Mouse (Mus musculus) cerebral cortex, adult 2 months (tissue): Measurements from ENCODE around the gene Nkd2.

Source experiments
- WGBS: fragments of 180-500 bp; shearing (Covaris S2); methylation state at CpG from one replicate; pipeline ENCODE4 v1.1.7; 2018; 5-methylcytosine and 5-hydroxymethylcytosine counted together

The Nkd2 gene

GRCm38 (mm10) chr13:73814181-73814580 is 33.2 kb downstream of the Nkd2 start:
- 92% methylated on average over 7 of the region's 7 CpGs for WGBS

GRCm38 (mm10) chr13:73812936-73813335 is 34.5 kb downstream of the Nkd2 start:
- WGBS = 98% methylated on average over 3 of the region's 3 CpGs

GRCm38 (mm10) chr13:73804914-73805313 is 42.5 kb downstream of the Nkd2 start:
- 95% methylated on average over 5 of the region's 5 CpGs for WGBS

- WGBS = 88% methylated on average over 8 of the region's 8 CpGs
Measured at GRCm38 (mm10) chr13:73803450-73804178, 43.8 kb downstream of the Nkd2 start.

- WGBS = 65% methylated on average over 5 of the region's 5 CpGs
Measured at GRCm38 (mm10) chr13:73799110-73799509, 48.3 kb downstream of the Nkd2 start.

GRCm38 (mm10) chr13:73793171-73793570 is 54.3 kb downstream of the Nkd2 start:
- 91% methylated on average over 5 of the region's 5 CpGs for WGBS

- WGBS = 93% methylated on average over 4 of the region's 4 CpGs
Measured at GRCm38 (mm10) chr13:73792176-73792575, 55.3 kb downstream of the Nkd2 start.

GRCm38 (mm10) chr13:73782486-73782885 is 64.9 kb downstream of the Nkd2 start:
- WGBS = 70% methylated on average over 5 of the region's 5 CpGs

- WGBS = 93% methylated on average over 3 of the region's 3 CpGs
Measured at GRCm38 (mm10) chr13:73777578-73777977, 69.9 kb downstream of the Nkd2 start.

- 91% methylated on average over 4 of the region's 4 CpGs for WGBS
Measured at GRCm38 (mm10) chr13:73775786-73776185, 71.6 kb downstream of the Nkd2 start.

- WGBS = 45% methylated on average over 4 of the region's 4 CpGs
Measured at GRCm38 (mm10) chr13:73773519-73774205, 73.8 kb downstream of the Nkd2 start.

GRCm38 (mm10) chr13:73772655-73773054 is 74.8 kb downstream of the Nkd2 start:
- 72% methylated on average over 2 of the region's 2 CpGs for WGBS

- WGBS = 76% methylated on average over 3 of the region's 3 CpGs
Measured at GRCm38 (mm10) chr13:73771131-73771530, 76.3 kb downstream of the Nkd2 start.

- 87% methylated on average over 4 of the region's 4 CpGs for WGBS
Measured at GRCm38 (mm10) chr13:73769916-73770682, 77.3 kb downstream of the Nkd2 start.
